Mouse (Mus musculus) neural tube, embryonic 13.5 days (tissue): ENCODE measurements at regions not wholly inside any gene's neighbourhood (a gene's known extent, or its start where the extent isn't known, plus 50 kb on each side); places are given as distances from the start of the nearest gene placed in this dataset.

Experiments
- ATAC-seq: fragments of 200-750 bp; cut with Nextera tagmentation; 2 replicates; pipeline ENCODE4 v1.8.0; 2017; ENCODE audit warnings: low read depth, mild to moderate bottlenecking, moderate TSS enrichment, moderate library complexity
- H3K27ac ChIP-seq: fragments of 300-500 bp; sonication (generic); replicated peaks from 2 replicates; pipeline ENCODE4 v1.5.1; 2015; ENCODE audit warnings: moderate library complexity, mild to moderate bottlenecking, inconsistent platforms
- H3K27me3 ChIP-seq: fragments of 300-500 bp; sonication (generic); 2 replicates; pipeline ENCODE4 v1.6.1; 2015; ENCODE audit warnings: mild to moderate bottlenecking, inconsistent platforms
- H3K36me3 ChIP-seq: fragments of 300-500 bp; sonication (generic); 2 replicates; pipeline ENCODE4 v1.6.1; 2015; ENCODE audit warnings: mild to moderate bottlenecking, inconsistent platforms
- H3K4me1 ChIP-seq: fragments of 300-500 bp; sonication (generic); replicated peaks from 2 replicates; pipeline ENCODE4 v1.6.1; 2015; ENCODE audit warnings: inconsistent platforms
- H3K4me2 ChIP-seq: fragments of 300-500 bp; sonication (generic); 2 replicates; pipeline ENCODE4 v1.6.1; 2015; ENCODE audit warnings: inconsistent platforms, mild to moderate bottlenecking, moderate library complexity
- H3K4me3 ChIP-seq: fragments of 300-500 bp; sonication (generic); 2 replicates; pipeline ENCODE4 v1.5.1; 2015; ENCODE audit warnings: mild to moderate bottlenecking, inconsistent platforms
- H3K9ac ChIP-seq: fragments of 300-500 bp; sonication (generic); 2 replicates; pipeline ENCODE4 v1.6.1; 2015; ENCODE audit warnings: moderate library complexity, mild to moderate bottlenecking, inconsistent platforms
- H3K9me3 ChIP-seq: fragments of 300-500 bp; sonication (generic); 2 replicates; pipeline ENCODE4 v1.6.1; 2016; ENCODE audit warnings: inconsistent platforms
- WGBS: fragments of 180-500 bp; shearing (Covaris S2); methylation state at CpG from one replicate; pipeline ENCODE4 v1.1.7; 2015; 5-methylcytosine and 5-hydroxymethylcytosine counted together

- Histone ChIP-seq H3K4me2 (no peak overlapping the region), H3K4me3 (no peak overlapping the region), H3K9me3 (no peaks in the 10 kb centered on the region), H3K4me1 (no peaks in the 10 kb centered on the region), H3K27ac (no peak overlapping the region), H3K9ac (no peak overlapping the region), H3K27me3 (no peaks in the 10 kb centered on the region), H3K36me3 (no peaks in the 10 kb centered on the region)
- WGBS = 91% methylated on average over 4 of the region's 4 CpGs
- ATAC-seq = no peak
These were observed 254.1 kb upstream of the Zeb2 start for GRCm38 (mm10) chr2:45371268-45371667.

GRCm38 (mm10) chr2:45370615-45370968 lies 253.4 kb upstream of the Zeb2 start:
- 61% methylated on average over 1 of the region's 1 CpGs for WGBS
- H3K27ac ChIP-seq = no peak overlapping the region
- no peaks in the 10 kb centered on the region for H3K4me1 ChIP-seq
- no peak overlapping the region for H3K4me2 ChIP-seq
- no peaks in the 10 kb centered on the region for H3K27me3 ChIP-seq
- no peak overlapping the region for H3K9ac ChIP-seq
- H3K4me3 ChIP-seq = no peak overlapping the region
- no peak for ATAC-seq
- no peaks in the 10 kb centered on the region for H3K9me3 ChIP-seq
- H3K36me3 ChIP-seq = no peaks in the 10 kb centered on the region

- Histone ChIP-seq H3K4me2 (no peak overlapping the region), H3K9ac (no peak overlapping the region), H3K27ac (no peak overlapping the region), H3K9me3 (no peaks in the 10 kb centered on the region), H3K4me1 (no peaks in the 10 kb centered on the region), H3K36me3 (no peaks in the 10 kb centered on the region), H3K27me3 (no peaks in the 10 kb centered on the region), H3K4me3 (no peak overlapping the region)
- no peak for ATAC-seq
- WGBS = 92% methylated on average over 5 of the region's 5 CpGs
These were observed 252.9 kb upstream of the Zeb2 start for GRCm38 (mm10) chr2:45369914-45370614.

- H3K4me2 ChIP-seq = no peak overlapping the region
- ATAC-seq = no peak
- no peaks in the 10 kb centered on the region for H3K4me1 ChIP-seq
- H3K9me3 ChIP-seq = no peaks in the 10 kb centered on the region
- H3K36me3 ChIP-seq = no peaks in the 10 kb centered on the region
- H3K27me3 ChIP-seq = no peaks in the 10 kb centered on the region
- H3K9ac ChIP-seq = no peak overlapping the region
- H3K27ac ChIP-seq = no peak overlapping the region
- 66% methylated on average over 4 of the region's 4 CpGs for WGBS
- H3K4me3 ChIP-seq = no peak overlapping the region
These were observed 252.2 kb upstream of the Zeb2 start for GRCm38 (mm10) chr2:45369432-45369831.

- Histone ChIP-seq H3K9me3 (no peaks in the 10 kb centered on the region), H3K4me3 (no peak overlapping the region), H3K27ac (no peak overlapping the region), H3K4me2 (no peak overlapping the region), H3K4me1 (no peaks in the 10 kb centered on the region), H3K27me3 (no peaks in the 10 kb centered on the region), H3K9ac (no peak overlapping the region), H3K36me3 (no peaks in the 10 kb centered on the region)
- no peak for ATAC-seq
- WGBS = 88% methylated on average over 10 of the region's 10 CpGs
These were observed 250.4 kb upstream of the Zeb2 start for GRCm38 (mm10) chr2:45367436-45368193.

- no peak overlapping the region for H3K4me3 ChIP-seq
- no peaks in the 10 kb centered on the region for H3K9me3 ChIP-seq
- H3K9ac ChIP-seq = no peak overlapping the region
- no peak overlapping the region for H3K4me2 ChIP-seq
- H3K27ac ChIP-seq = no peak overlapping the region
- no peaks in the 10 kb centered on the region for H3K36me3 ChIP-seq
- WGBS = 73% methylated on average over 7 of the region's 7 CpGs
- H3K27me3 ChIP-seq = no peaks in the 10 kb centered on the region
- ATAC-seq = no peak
- H3K4me1 ChIP-seq = no peaks in the 10 kb centered on the region
These were observed 240.1 kb upstream of the Zeb2 start for GRCm38 (mm10) chr2:45357266-45357665.

- no peaks in the 10 kb centered on the region for H3K36me3 ChIP-seq
- no peak for ATAC-seq
- WGBS = 73% methylated on average over 8 of the region's 8 CpGs
- H3K4me1 ChIP-seq = no peaks in the 10 kb centered on the region
- no peak overlapping the region for H3K9ac ChIP-seq
- H3K4me3 ChIP-seq = no peak overlapping the region
- H3K27ac ChIP-seq = no peak overlapping the region
- no peak overlapping the region for H3K4me2 ChIP-seq
- no peaks in the 10 kb centered on the region for H3K27me3 ChIP-seq
- H3K9me3 ChIP-seq = no peaks in the 10 kb centered on the region
These were observed 239.5 kb upstream of the Zeb2 start for GRCm38 (mm10) chr2:45356558-45357170.

- WGBS = 94% methylated on average over 12 of the region's 12 CpGs
- no peaks in the 10 kb centered on the region for H3K36me3 ChIP-seq
- no peak overlapping the region for H3K4me2 ChIP-seq
- no peak overlapping the region for H3K27ac ChIP-seq
- no peaks in the 10 kb centered on the region for H3K4me1 ChIP-seq
- no peak for ATAC-seq
- H3K27me3 ChIP-seq = no peaks in the 10 kb centered on the region
- H3K9ac ChIP-seq = no peak overlapping the region
- no peak overlapping the region for H3K4me3 ChIP-seq
- no peaks in the 10 kb centered on the region for H3K9me3 ChIP-seq
These were observed 238.8 kb upstream of the Zeb2 start for GRCm38 (mm10) chr2:45356021-45356420.

- no peak overlapping the region for H3K4me2 ChIP-seq
- H3K9ac ChIP-seq = no peak overlapping the region
- 86% methylated on average over 1 of the region's 1 CpGs for WGBS
- no peaks in the 10 kb centered on the region for H3K4me1 ChIP-seq
- H3K9me3 ChIP-seq = no peaks in the 10 kb centered on the region
- H3K27ac ChIP-seq = no peak overlapping the region
- no peak overlapping the region for H3K4me3 ChIP-seq
- H3K27me3 ChIP-seq = no peaks in the 10 kb centered on the region
- no peak for ATAC-seq
- no peaks in the 10 kb centered on the region for H3K36me3 ChIP-seq
These were observed 234.4 kb upstream of the Zeb2 start for GRCm38 (mm10) chr2:45351529-45352133.

GRCm38 (mm10) chr2:45346358-45346757 lies 229.2 kb upstream of the Zeb2 start:
- no peaks in the 10 kb centered on the region for H3K4me1 ChIP-seq
- no peaks in the 10 kb centered on the region for H3K9me3 ChIP-seq
- H3K27ac ChIP-seq = no peak overlapping the region
- no peak overlapping the region for H3K4me2 ChIP-seq
- no peak overlapping the region for H3K9ac ChIP-seq
- H3K4me3 ChIP-seq = no peak overlapping the region
- no peaks in the 10 kb centered on the region for H3K27me3 ChIP-seq
- WGBS = 81% methylated on average over 5 of the region's 5 CpGs
- no peak for ATAC-seq
- H3K36me3 ChIP-seq = no peaks in the 10 kb centered on the region

GRCm38 (mm10) chr2:45339866-45340265 lies 222.7 kb upstream of the Zeb2 start:
- no peak overlapping the region for H3K27ac ChIP-seq
- no peaks in the 10 kb centered on the region for H3K36me3 ChIP-seq
- 87% methylated on average over 1 of the region's 1 CpGs for WGBS
- H3K9me3 ChIP-seq = 0 out of 2 replicates have a peak, but pooled peaks cover 7% of the 10 kb centered on the region
- ATAC-seq = no peak
- H3K4me2 ChIP-seq = no peak overlapping the region
- no peak overlapping the region for H3K9ac ChIP-seq
- H3K4me1 ChIP-seq = no peaks in the 10 kb centered on the region
- no peaks in the 10 kb centered on the region for H3K27me3 ChIP-seq
- H3K4me3 ChIP-seq = no peak overlapping the region

GRCm38 (mm10) chr2:45338809-45339208 lies 221.6 kb upstream of the Zeb2 start:
- H3K36me3 ChIP-seq = no peaks in the 10 kb centered on the region
- ATAC-seq = no peak
- H3K4me3 ChIP-seq = no peak overlapping the region
- no peak overlapping the region for H3K27ac ChIP-seq
- no peak overlapping the region for H3K9ac ChIP-seq
- H3K4me1 ChIP-seq = no peaks in the 10 kb centered on the region
- 0 out of 2 replicates have a peak, but pooled peaks cover 7% of the 10 kb centered on the region for H3K9me3 ChIP-seq
- no peak overlapping the region for H3K4me2 ChIP-seq
- H3K27me3 ChIP-seq = no peaks in the 10 kb centered on the region
